Mouse (Mus musculus) testis, postnatal 10 days (tissue): ENCODE measurements around the gene Scn8a.

ENCODE experiments used
- DNase-seq: peaks from one replicate; pipeline ENCODE4 v3.0.0; 2021; ENCODE audit warnings: low spot score

The Scn8a gene

GRCm38 (mm10) chr15:101042613-101043012 is 173.0 kb downstream of the Scn8a start:
- peak; percentile 85 for DNase-seq

GRCm38 (mm10) chr15:101044531-101044930 is 174.9 kb downstream of the Scn8a start:
- no peak for DNase-seq

GRCm38 (mm10) chr15:101046039-101046526 is 176.4 kb downstream of the Scn8a start:
- no peak for DNase-seq

- peak; percentile 77 for DNase-seq
Measured at GRCm38 (mm10) chr15:101046527-101047193, 177.0 kb downstream of the Scn8a start.

GRCm38 (mm10) chr15:101047194-101047555 is 177.5 kb downstream of the Scn8a start, which contains the start of gene Gm47841:
Gene Gm47841, minus strand, starts transcription at chr15:101047397.
- DNase-seq = peak; percentile 57

- DNase-seq = no peak
Measured at GRCm38 (mm10) chr15:101048338-101048896, 178.8 kb downstream of the Scn8a start.

- no peak for DNase-seq
Measured at GRCm38 (mm10) chr15:101051869-101052268, 182.2 kb downstream of the Scn8a start.

GRCm38 (mm10) chr15:101052560-101053501 is 183.2 kb downstream of the Scn8a start:
- peak; percentile 63 for DNase-seq

- DNase-seq = no peak
Measured at GRCm38 (mm10) chr15:101053832-101054459, 184.3 kb downstream of the Scn8a start.

GRCm38 (mm10) chr15:101054541-101054940 is 184.9 kb downstream of the Scn8a start:
- no peak for DNase-seq

GRCm38 (mm10) chr15:101056225-101056624 is 186.6 kb downstream of the Scn8a start:
- DNase-seq = peak; percentile 74

- DNase-seq = no peak
Measured at GRCm38 (mm10) chr15:101059570-101060279, 190.1 kb downstream of the Scn8a start.

GRCm38 (mm10) chr15:101060280-101060852 is 190.7 kb downstream of the Scn8a start:
- DNase-seq = no peak

GRCm38 (mm10) chr15:101065069-101065468 is 195.4 kb downstream of the Scn8a start:
- no peak for DNase-seq

GRCm38 (mm10) chr15:101066364-101066847 is 196.7 kb downstream of the Scn8a start:
- no peak for DNase-seq

- no peak for DNase-seq
Measured at GRCm38 (mm10) chr15:101066920-101067696, 197.4 kb downstream of the Scn8a start.

- no peak for DNase-seq
Measured at GRCm38 (mm10) chr15:101068029-101068428, 198.4 kb downstream of the Scn8a start.

GRCm38 (mm10) chr15:101068671-101069070 is 199.0 kb downstream of the Scn8a start:
- no peak for DNase-seq

GRCm38 (mm10) chr15:101069641-101070190 is 200.1 kb downstream of the Scn8a start:
- no peak for DNase-seq

- no peak for DNase-seq
Measured at GRCm38 (mm10) chr15:101070762-101071161, 201.1 kb downstream of the Scn8a start.
